Mouse (Mus musculus): ENCODE data around the gene Olfr1166. TPM values are rescaled to one million over a fixed set of nuclear protein-coding genes. Genes with fewer than 3 reads are reported as not detected.

The Olfr1166 gene
- not detected for polyA plus RNA-seq (2017; shearing (Covaris generic))

DNA sequence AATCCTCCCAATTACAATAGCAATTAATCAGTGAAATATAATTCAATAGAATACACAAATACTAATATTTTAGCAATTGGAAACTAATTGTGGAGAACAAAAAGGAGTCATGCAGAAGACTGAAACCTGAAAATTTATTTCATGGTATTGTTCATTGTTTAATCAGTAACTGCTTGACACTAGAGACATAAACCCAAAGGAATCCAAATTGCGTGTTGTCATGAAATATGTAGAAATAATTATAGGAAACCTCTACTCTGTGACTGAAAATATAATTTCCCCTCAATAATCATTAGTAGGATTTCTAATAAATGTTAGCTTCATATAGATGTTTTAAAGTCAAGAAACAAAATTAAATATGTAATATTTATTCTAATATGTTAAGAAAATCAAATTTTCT lies at the start of gene Olfr1166:
Gene Olfr1166, minus strand, starts transcription at position 101 of the 400 bp plus-strand sequence.

DNA sequence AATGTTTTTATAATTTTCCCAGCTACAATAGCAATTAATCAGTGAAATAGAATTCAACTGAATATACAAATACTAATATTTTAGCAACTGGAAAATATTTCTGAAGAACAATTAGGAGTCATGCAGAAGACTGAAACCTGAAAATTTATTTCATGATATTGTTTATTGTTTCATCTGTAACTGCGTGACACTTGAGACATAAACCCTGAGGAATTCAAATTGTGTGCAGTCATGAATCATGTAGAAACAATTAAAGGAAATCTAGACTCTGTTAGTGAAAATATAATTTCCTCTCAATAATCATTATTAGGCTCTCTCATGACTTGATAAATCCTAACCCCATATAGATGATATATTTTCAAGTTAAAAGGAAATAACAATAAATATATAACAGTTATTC lies 27.0 kb upstream of the Olfr1166 start, which contains the start of gene Olfr1167:
Gene Olfr1167, minus strand, starts transcription at position 101 of the 400 bp plus-strand sequence.

GRCm38 (mm10) chr2:88093866-88094265 lies 34.2 kb downstream of the Olfr1166 start, which contains the start of gene Olfr1164:
TSS of gene Olfr1164 (minus strand) at chr2:88093966.

Other genes with a start within 250 kb of the Olfr1166 start
- gene Olfr1153, start 233.3 kb downstream of the Olfr1166 start, polyA plus RNA-seq (2017; shearing (Covaris generic)) = not detected
- gene Olfr1154, start 223.1 kb downstream of the Olfr1166 start, polyA plus RNA-seq (2017; shearing (Covaris generic)) = not detected
- not detected for gene Olfr1155, start 183.1 kb downstream of the Olfr1166 start, polyA plus RNA-seq (2017; shearing (Covaris generic))
- gene Olfr1156, start 175.2 kb downstream of the Olfr1166 start, polyA plus RNA-seq (2017; shearing (Covaris generic)) = 0.17 TPM
- gene Olfr1157, start 160.0 kb downstream of the Olfr1166 start, polyA plus RNA-seq (2017; shearing (Covaris generic)) = not detected
- not detected for gene Olfr74, start 153.6 kb downstream of the Olfr1166 start, polyA plus RNA-seq (2017; shearing (Covaris generic))
- gene Olfr1158, start 138.2 kb downstream of the Olfr1166 start, polyA plus RNA-seq (2017; shearing (Covaris generic)) = not detected
- 0.05 TPM for gene Olfr1160, start 120.0 kb downstream of the Olfr1166 start, polyA plus RNA-seq (2017; shearing (Covaris generic))
- gene Olfr1161, start 105.5 kb downstream of the Olfr1166 start, polyA plus RNA-seq (2017; shearing (Covaris generic)) = not detected
- gene Olfr73, start 90.6 kb downstream of the Olfr1166 start, polyA plus RNA-seq (2017; shearing (Covaris generic)) = not detected
- not detected for gene Olfr1162, start 77.1 kb downstream of the Olfr1166 start, polyA plus RNA-seq (2017; shearing (Covaris generic))
- not detected for gene Olfr1163, start 56.4 kb downstream of the Olfr1166 start, polyA plus RNA-seq (2017; shearing (Covaris generic))
- gene Olfr1164, start 34.3 kb downstream of the Olfr1166 start, polyA plus RNA-seq (2017; shearing (Covaris generic)) = not detected
- gene Olfr1167, start 26.9 kb upstream of the Olfr1166 start, polyA plus RNA-seq (2017; shearing (Covaris generic)) = 0.10 TPM
- not detected for gene Olfr1168, start 53.6 kb upstream of the Olfr1166 start, polyA plus RNA-seq (2017; shearing (Covaris generic))
- gene Olfr1170, start 100.1 kb upstream of the Olfr1166 start, polyA plus RNA-seq (2017; shearing (Covaris generic)) = not detected
- 0.11 TPM for gene Olfr1173, start 151.6 kb upstream of the Olfr1166 start, polyA plus RNA-seq (2017; shearing (Covaris generic))
- not detected for gene Olfr1174-ps, start 186.9 kb upstream of the Olfr1166 start, polyA plus RNA-seq (2017; shearing (Covaris generic))
- not detected for gene Olfr1175-ps, start 198.9 kb upstream of the Olfr1166 start, polyA plus RNA-seq (2017; shearing (Covaris generic))
- gene Olfr1176, start 208.4 kb upstream of the Olfr1166 start, polyA plus RNA-seq (2017; shearing (Covaris generic)) = not detected
- not detected for gene Olfr1177-ps, start 218.2 kb upstream of the Olfr1166 start, polyA plus RNA-seq (2017; shearing (Covaris generic))